Mouse (Mus musculus) stomach, adult 2 months (tissue): ENCODE data around the gene Gm21310. TPM values are rescaled to one million over a fixed set of nuclear protein-coding genes. Genes with fewer than 3 reads are reported as not detected.

ENCODE experiments used
- polyA plus RNA-seq: library from polyadenylated mRNA; depleted of rRNA; stranded (reverse); fragments of >200 nt; gene quantifications from 2 replicates; pipeline ENCODE4 v1.2.3, GENCODE M21; 2012; rRNA removed

The Gm21310 gene
- polyA plus RNA-seq = not detected in 2 replicates

DNA sequence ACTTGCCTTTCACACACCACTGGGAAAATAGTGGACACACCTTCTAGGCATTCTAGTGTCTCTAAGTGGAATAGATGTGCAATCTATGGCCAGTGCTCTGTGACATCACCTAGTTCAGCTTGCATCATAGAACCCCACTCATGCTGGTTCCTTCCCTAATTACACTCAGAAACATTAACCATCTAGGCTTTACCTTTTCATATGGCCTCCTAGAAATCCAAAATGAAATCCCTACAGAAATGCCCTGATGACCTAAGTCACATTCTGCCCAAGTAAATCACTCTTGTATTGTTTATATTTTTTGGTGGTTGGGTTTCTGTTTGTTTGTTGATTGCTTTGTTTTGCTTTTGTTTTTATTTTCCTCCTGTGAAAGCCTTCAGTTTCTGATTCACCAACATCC, at the start of gene Gm21310:
Gene Gm21310, minus strand, starts transcription at position 101 of the 400 bp plus-strand sequence.

Other genes with a start within 250 kb of the Gm21310 start
- gene Gm20834, start 177.4 kb upstream of the Gm21310 start, polyA plus RNA-seq = not detected in 2 replicates